Mouse (Mus musculus): ENCODE data around the gene Csnk1g1. TPM values are rescaled to one million over a fixed set of nuclear protein-coding genes. Genes with fewer than 3 reads are reported as not detected.

The Csnk1g1 gene
- polyA plus RNA-seq, 1 experiment from 2014 or later = 26.0 TPM

DNA sequence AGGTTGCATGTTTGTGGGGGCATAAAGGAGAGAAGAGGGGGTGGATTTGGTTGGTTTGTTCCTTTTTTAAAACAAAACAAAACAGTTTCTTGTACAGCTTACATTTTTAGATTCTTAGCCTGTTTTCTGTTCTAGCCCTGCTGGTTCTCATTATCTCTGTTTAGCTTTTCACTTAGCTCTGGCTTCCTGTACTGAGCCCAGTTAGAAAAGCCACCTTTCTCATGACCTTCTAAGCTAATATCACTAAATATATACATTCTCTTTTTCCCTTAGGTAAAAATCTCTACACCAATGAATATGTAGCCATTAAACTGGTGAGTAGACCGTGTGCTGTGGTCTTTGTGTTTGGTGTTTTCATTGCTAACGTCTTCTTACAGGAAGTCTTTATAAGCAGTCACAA lies 64.5 kb downstream of the Csnk1g1 start:
- DNase-seq (ENCODE audit: low spot score) = no peak
- no peak for ATAC-seq (ENCODE audit: low FRiP score)
- WGBS = 71% methylated on average over 2 of the region's 2 CpGs
- Histone ChIP-seq H3K27ac (ENCODE audit: low read depth, low read length) (no peak overlapping the region), H3K9me3 (ENCODE audit: control insufficient read depth, low read length) (no peaks in the 10 kb centered on the region), H3K4me1 (replicated peaks; ENCODE audit: control insufficient read depth, insufficient read depth, low read length) (no peaks in the 10 kb centered on the region), H3K9ac (ENCODE audit: low read depth, low read length) (no peak overlapping the region), H3K27me3 (ENCODE audit: control insufficient read depth, insufficient read depth, low read length) (no peaks in the 10 kb centered on the region), H3K4me3 (ENCODE audit: low read depth, low read length) (no peak overlapping the region), H3K4me2 (replicated peaks; ENCODE audit: low read depth, low read length) (no peak overlapping the region), H3K36me3 (ENCODE audit: control insufficient read depth, insufficient read depth, low read length) (no peaks in the 10 kb centered on the region)

- DNase-seq (ENCODE audit: low spot score) = no peak
Measured at GRCm38 (mm10) chr9:65975886-65976285, 67.2 kb downstream of the Csnk1g1 start.

GRCm38 (mm10) chr9:65982841-65983240 lies 74.1 kb downstream of the Csnk1g1 start:
- H3K27ac ChIP-seq (ENCODE audit: low read depth, low read length) = no peak overlapping the region
- ATAC-seq (ENCODE audit: low FRiP score) (no peak), DNase-seq (ENCODE audit: low spot score) (no peak)
- no peaks in the 10 kb centered on the region for H3K9me3 ChIP-seq (ENCODE audit: control insufficient read depth, low read length)
- H3K9ac ChIP-seq (ENCODE audit: low read depth, low read length) = no peak overlapping the region
- no peak overlapping the region for H3K4me3 ChIP-seq (ENCODE audit: low read depth, low read length)
- no peaks in the 10 kb centered on the region for H3K36me3 ChIP-seq (ENCODE audit: control insufficient read depth, insufficient read depth, low read length)
- H3K4me2 ChIP-seq (replicated peaks; ENCODE audit: low read depth, low read length) = no peak overlapping the region
- H3K4me1 ChIP-seq (replicated peaks; ENCODE audit: control insufficient read depth, insufficient read depth, low read length) = no peaks in the 10 kb centered on the region
- no peaks in the 10 kb centered on the region for H3K27me3 ChIP-seq (ENCODE audit: control insufficient read depth, insufficient read depth, low read length)
- WGBS = 72% methylated on average over 1 of the region's 1 CpGs

More at GRCm38 (mm10) chr9:65975886-65976285, 67.2 kb downstream of the Csnk1g1 start:
- H3K9ac ChIP-seq (ENCODE audit: low read depth, low read length) = no peak overlapping the region
- no peaks in the 10 kb centered on the region for H3K9me3 ChIP-seq (ENCODE audit: control insufficient read depth, low read length)
- H3K36me3 ChIP-seq (ENCODE audit: control insufficient read depth, insufficient read depth, low read length) = no peaks in the 10 kb centered on the region
- no peak for ATAC-seq (ENCODE audit: low FRiP score)
- H3K27me3 ChIP-seq (ENCODE audit: control insufficient read depth, insufficient read depth, low read length) = no peaks in the 10 kb centered on the region
- H3K4me3 ChIP-seq (ENCODE audit: low read depth, low read length) = no peak overlapping the region
- H3K27ac ChIP-seq (ENCODE audit: low read depth, low read length) = no peak overlapping the region
- H3K4me2 ChIP-seq (replicated peaks; ENCODE audit: low read depth, low read length) = no peak overlapping the region
- H3K4me1 ChIP-seq (replicated peaks; ENCODE audit: control insufficient read depth, insufficient read depth, low read length) = no peaks in the 10 kb centered on the region

- ATAC-seq (ENCODE audit: low FRiP score) (no peak), DNase-seq (ENCODE audit: low spot score) (no peak)
- Histone ChIP-seq H3K4me3 (ENCODE audit: low read depth, low read length) (no peak overlapping the region), H3K4me2 (replicated peaks; ENCODE audit: low read depth, low read length) (no peak overlapping the region), H3K4me1 (replicated peaks; ENCODE audit: control insufficient read depth, insufficient read depth, low read length) (no peaks in the 10 kb centered on the region), H3K9me3 (ENCODE audit: control insufficient read depth, low read length) (no peaks in the 10 kb centered on the region), H3K27me3 (ENCODE audit: control insufficient read depth, insufficient read depth, low read length) (no peaks in the 10 kb centered on the region), H3K9ac (ENCODE audit: low read depth, low read length) (no peak overlapping the region), H3K27ac (ENCODE audit: low read depth, low read length) (no peak overlapping the region), H3K36me3 (ENCODE audit: control insufficient read depth, insufficient read depth, low read length) (no peaks in the 10 kb centered on the region)
- WGBS = 84% methylated on average over 5 of the region's 5 CpGs
Measured at GRCm38 (mm10) chr9:65987021-65987420, 78.3 kb downstream of the Csnk1g1 start.

DNA sequence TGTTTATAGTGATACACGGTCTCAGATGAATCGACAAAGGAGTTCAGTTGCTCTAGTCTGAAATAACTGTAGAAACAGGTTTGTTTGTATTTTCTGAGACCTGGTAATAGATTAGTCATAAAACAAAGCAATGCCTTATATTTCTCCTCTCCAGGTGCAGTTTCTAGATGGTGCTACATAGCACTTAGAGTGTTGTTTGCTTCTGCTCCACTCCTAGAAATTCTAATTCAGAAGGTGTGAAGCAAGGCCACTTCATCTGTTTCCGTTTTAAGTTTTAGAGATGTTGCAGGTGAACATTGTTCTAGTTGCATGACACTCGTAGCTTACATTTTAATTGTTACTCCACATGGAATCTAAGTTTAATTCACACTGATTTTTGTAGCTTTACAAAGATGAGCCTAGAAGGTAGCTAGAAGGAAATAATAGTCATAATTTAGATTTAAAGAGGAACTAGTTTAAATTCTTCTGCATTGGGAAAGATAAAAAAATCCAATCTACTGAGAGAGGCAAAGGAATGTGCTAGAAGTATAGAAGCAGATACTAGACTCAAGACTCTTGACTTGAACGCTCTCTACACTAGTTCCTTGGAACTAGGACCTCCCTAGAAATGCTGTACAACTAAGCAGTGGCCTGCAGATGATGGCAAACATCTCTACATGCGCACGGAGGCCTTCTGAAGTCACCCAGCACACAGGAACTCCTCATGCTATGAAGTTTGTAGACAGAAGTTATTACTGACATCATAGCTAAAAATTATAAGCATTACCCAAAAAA lies 87.1 kb downstream of the Csnk1g1 start:
- DNase-seq (ENCODE audit: low spot score) (no peak), ATAC-seq (ENCODE audit: low FRiP score) (no peak)
- WGBS = 94% methylated on average over 7 of the region's 7 CpGs

GRCm38 (mm10) chr9:65998965-65999364 lies 90.2 kb downstream of the Csnk1g1 start:
- Histone ChIP-seq H3K27me3 (ENCODE audit: control insufficient read depth, insufficient read depth, low read length) (no peaks in the 10 kb centered on the region), H3K9me3 (ENCODE audit: control insufficient read depth, low read length) (no peaks in the 10 kb centered on the region), H3K4me3 (ENCODE audit: low read depth, low read length) (no peak overlapping the region), H3K36me3 (ENCODE audit: control insufficient read depth, insufficient read depth, low read length) (no peaks in the 10 kb centered on the region), H3K4me2 (replicated peaks; ENCODE audit: low read depth, low read length) (no peak overlapping the region), H3K27ac (ENCODE audit: low read depth, low read length) (no peak overlapping the region), H3K4me1 (replicated peaks; ENCODE audit: control insufficient read depth, insufficient read depth, low read length) (no peaks in the 10 kb centered on the region), H3K9ac (ENCODE audit: low read depth, low read length) (no peak overlapping the region)
- no peak for ATAC-seq (ENCODE audit: low FRiP score)
- 68% methylated on average over 5 of the region's 5 CpGs for WGBS
- DNase-seq (ENCODE audit: low spot score) = no peak

More for the DNA sequence above, 87.1 kb downstream of the Csnk1g1 start:
- no peak overlapping the region for H3K9ac ChIP-seq (ENCODE audit: low read depth, low read length)
- H3K4me1 ChIP-seq (replicated peaks; ENCODE audit: control insufficient read depth, insufficient read depth, low read length) = no peaks in the 10 kb centered on the region
- no peaks in the 10 kb centered on the region for H3K9me3 ChIP-seq (ENCODE audit: control insufficient read depth, low read length)
- no peak overlapping the region for H3K4me2 ChIP-seq (replicated peaks; ENCODE audit: low read depth, low read length)
- no peak overlapping the region for H3K4me3 ChIP-seq (ENCODE audit: low read depth, low read length)
- no peak overlapping the region for H3K27ac ChIP-seq (ENCODE audit: low read depth, low read length)
- H3K36me3 ChIP-seq (ENCODE audit: control insufficient read depth, insufficient read depth, low read length) = no peaks in the 10 kb centered on the region
- no peaks in the 10 kb centered on the region for H3K27me3 ChIP-seq (ENCODE audit: control insufficient read depth, insufficient read depth, low read length)

- H3K9me3 ChIP-seq (ENCODE audit: control insufficient read depth, low read length) = no peaks in the 10 kb centered on the region
- H3K4me1 ChIP-seq (replicated peaks; ENCODE audit: control insufficient read depth, insufficient read depth, low read length) = no peaks in the 10 kb centered on the region
- H3K9ac ChIP-seq (ENCODE audit: low read depth, low read length) = no peak overlapping the region
- no peak overlapping the region for H3K27ac ChIP-seq (ENCODE audit: low read depth, low read length)
- no peaks in the 10 kb centered on the region for H3K36me3 ChIP-seq (ENCODE audit: control insufficient read depth, insufficient read depth, low read length)
- DNase-seq (ENCODE audit: low spot score) (peak; percentile 41), ATAC-seq (ENCODE audit: low FRiP score) (no peak)
- H3K27me3 ChIP-seq (ENCODE audit: control insufficient read depth, insufficient read depth, low read length) = no peaks in the 10 kb centered on the region
- H3K4me3 ChIP-seq (ENCODE audit: low read depth, low read length) = no peak overlapping the region
- WGBS = 56% methylated on average over 4 of the region's 4 CpGs
- H3K4me2 ChIP-seq (replicated peaks; ENCODE audit: low read depth, low read length) = no peak overlapping the region
Measured at GRCm38 (mm10) chr9:66004380-66004779, 95.7 kb downstream of the Csnk1g1 start.

DNA sequence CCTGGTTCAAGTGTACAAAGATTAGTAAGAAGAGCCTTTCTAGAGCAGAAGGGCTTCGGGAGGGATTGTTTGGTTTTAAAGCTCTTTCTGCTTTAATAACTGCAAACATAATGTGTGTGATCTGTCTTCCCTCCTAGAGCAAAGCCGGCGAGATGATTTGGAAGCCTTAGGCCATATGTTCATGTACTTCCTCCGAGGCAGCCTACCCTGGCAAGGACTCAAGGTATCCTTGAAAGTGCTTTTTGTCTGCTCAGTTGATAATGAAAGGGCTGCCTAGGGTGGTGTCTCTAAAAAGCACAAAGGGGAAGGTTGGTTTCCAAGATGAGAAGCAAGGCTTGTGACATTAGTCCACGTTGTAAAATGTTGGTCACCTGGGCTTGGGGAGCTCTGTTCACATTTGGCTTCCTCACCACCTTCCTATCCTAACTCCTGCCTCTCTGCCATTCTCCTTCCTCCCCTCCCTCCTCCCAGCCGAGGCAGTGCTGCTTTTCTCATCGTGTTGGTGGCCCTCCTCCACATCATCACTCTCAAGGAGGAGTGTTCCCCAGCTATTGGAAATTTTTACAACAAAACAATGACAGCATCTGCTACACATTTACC lies 99.0 kb downstream of the Csnk1g1 start:
- Histone ChIP-seq H3K4me3 (ENCODE audit: low read depth, low read length) (no peak overlapping the region), H3K4me1 (replicated peaks; ENCODE audit: control insufficient read depth, insufficient read depth, low read length) (no peaks in the 10 kb centered on the region), H3K4me2 (replicated peaks; ENCODE audit: low read depth, low read length) (no peak overlapping the region), H3K27ac (ENCODE audit: low read depth, low read length) (no peak overlapping the region), H3K27me3 (ENCODE audit: control insufficient read depth, insufficient read depth, low read length) (no peaks in the 10 kb centered on the region), H3K9me3 (ENCODE audit: control insufficient read depth, low read length) (no peaks in the 10 kb centered on the region), H3K36me3 (ENCODE audit: control insufficient read depth, insufficient read depth, low read length) (no peaks in the 10 kb centered on the region), H3K9ac (ENCODE audit: low read depth, low read length) (no peak overlapping the region)
- ATAC-seq (ENCODE audit: low FRiP score) = no peak
- WGBS = 83% methylated on average over 7 of the region's 7 CpGs
- no peak for DNase-seq (ENCODE audit: low spot score)

GRCm38 (mm10) chr9:66020601-66021000 lies 111.9 kb downstream of the Csnk1g1 start:
- no peak overlapping the region for H3K27ac ChIP-seq (ENCODE audit: low read depth, low read length)
- no peaks in the 10 kb centered on the region for H3K4me1 ChIP-seq (replicated peaks; ENCODE audit: control insufficient read depth, insufficient read depth, low read length)
- no peaks in the 10 kb centered on the region for H3K36me3 ChIP-seq (ENCODE audit: control insufficient read depth, insufficient read depth, low read length)
- no peak for ATAC-seq (ENCODE audit: low FRiP score)
- no peak overlapping the region for H3K9ac ChIP-seq (ENCODE audit: low read depth, low read length)
- H3K9me3 ChIP-seq (ENCODE audit: control insufficient read depth, low read length) = no peaks in the 10 kb centered on the region
- no peaks in the 10 kb centered on the region for H3K27me3 ChIP-seq (ENCODE audit: control insufficient read depth, insufficient read depth, low read length)
- no peak for DNase-seq (ENCODE audit: low spot score)
- H3K4me2 ChIP-seq (replicated peaks; ENCODE audit: low read depth, low read length) = no peak overlapping the region
- H3K4me3 ChIP-seq (ENCODE audit: low read depth, low read length) = no peak overlapping the region

All from hindbrain, embryonic 11.5 days (tissue).